Mouse (Mus musculus) embryonic stem cell, embryonic (primary cell): ENCODE results near the gene Slc17a1.

Experiments
- CTCF ChIA-PET, 4 experiments: fragments of 300-600 bp in 2 of 4; fragments of 350-600 bp in 2 of 4; sonication (Branson Sonifier 250); formaldehyde crosslinking; loops; one replicate each; lab custom pipeline; 2022; ENCODE audit warnings: inconsistent platforms in 2 of 4; lab: Charles Lee
- POLR2A ChIA-PET, 4 experiments: fragments of 300-600 bp in 2 of 4; fragments of 350-600 bp in 2 of 4; sonication (Branson Sonifier 250); formaldehyde crosslinking; loops; one replicate each; lab custom pipeline; 2022; ENCODE audit warnings: antibody characterized with exemption in 4 of 4, inconsistent platforms in 1 of 4; lab: Charles Lee

The Slc17a1 gene

GRCm38 (mm10) chr13:23879106-23879505 is 11.6 kb downstream of the Slc17a1 start:
- ChIA-PET CTCF (no interaction called here), POLR2A (no interaction called here)

- ChIA-PET POLR2A (interaction anchor here in 1 of 4 experiments (0.6 kb wide), 1 partner anchor 142 kb away, joined by 4 read pairs; no protein-coding TSS in a partner anchor), CTCF (interaction anchor here in 2 of 4 experiments (0.7 to 0.8 kb wide), 2 partner anchors 87 kb away, joined by 3 read pairs; no protein-coding TSS in a partner anchor)
Measured at GRCm38 (mm10) chr13:23879636-23880035, 12.1 kb downstream of the Slc17a1 start.

GRCm38 (mm10) chr13:23885540-23885939 is 18.0 kb downstream of the Slc17a1 start:
- POLR2A ChIA-PET: interaction anchor here in 2 of 4 experiments (0.5 to 1.3 kb wide), 4 partner anchors 122 to 275 kb away, joined by 3 to 4 read pairs (median 4); partner anchors contain the start of gene Hist1h1a (in 2 of the 2)
- CTCF ChIA-PET: interaction anchor here in 3 of 4 experiments (0.6 to 1.8 kb wide), 10 partner anchors 9 to 1407 kb away, joined by 3 to 8 read pairs (median 3); no protein-coding TSS in a partner anchor

- CTCF ChIA-PET: interaction anchor here in 2 of 4 experiments (0.7 kb wide), 2 partner anchors 9 to 19 kb away, joined by 3 read pairs; no protein-coding TSS in a partner anchor
Measured at GRCm38 (mm10) chr13:23887026-23887725, 19.6 kb downstream of the Slc17a1 start.

GRCm38 (mm10) chr13:23889011-23889605 is 21.6 kb downstream of the Slc17a1 start:
- ChIA-PET CTCF (no interaction called here), POLR2A (no interaction called here)

More at GRCm38 (mm10) chr13:23887026-23887725, 19.6 kb downstream of the Slc17a1 start:
- POLR2A ChIA-PET: interaction anchor here in 1 of 4 experiments (1.1 to 1.6 kb wide), 2 partner anchors 10 to 124 kb away, joined by 3 read pairs; partner anchors contain the start of gene Hist1h1a

- POLR2A ChIA-PET: no interaction called here
- CTCF ChIA-PET: interaction anchor here in 1 of 4 experiments (0.6 kb wide), 1 partner anchor 231 kb away, joined by 4 read pairs; no protein-coding TSS in a partner anchor
Measured at GRCm38 (mm10) chr13:23892592-23893268, 25.2 kb downstream of the Slc17a1 start.

GRCm38 (mm10) chr13:23893269-23893593 is 25.7 kb downstream of the Slc17a1 start:
- CTCF ChIA-PET: no interaction called here
- POLR2A ChIA-PET: no interaction called here

GRCm38 (mm10) chr13:23898242-23898641 is 30.7 kb downstream of the Slc17a1 start:
- POLR2A ChIA-PET: no interaction called here
- CTCF ChIA-PET: no interaction called here

GRCm38 (mm10) chr13:23906906-23907305 is 39.4 kb downstream of the Slc17a1 start:
- ChIA-PET POLR2A (interaction anchor here in 1 of 4 experiments (0.5 kb wide), 1 partner anchor 256 kb away, joined by 3 read pairs; no protein-coding TSS in a partner anchor), CTCF (no interaction called here)

GRCm38 (mm10) chr13:23910121-23910520 is 42.6 kb downstream of the Slc17a1 start:
- ChIA-PET POLR2A (interaction anchor here in 1 of 4 experiments (0.6 kb wide), 1 partner anchor 20 kb away, joined by 3 read pairs; no protein-coding TSS in a partner anchor), CTCF (no interaction called here)

GRCm38 (mm10) chr13:23911335-23911734 is 43.8 kb downstream of the Slc17a1 start:
- ChIA-PET POLR2A (interaction anchor here in 2 of 4 experiments (0.7 kb wide), 2 partner anchors 12 to 592 kb away, joined by 3 read pairs; no protein-coding TSS in a partner anchor), CTCF (no interaction called here)

GRCm38 (mm10) chr13:23913791-23914306 is 46.3 kb downstream of the Slc17a1 start:
- ChIA-PET POLR2A (no interaction called here), CTCF (no interaction called here)

- ChIA-PET CTCF (no interaction called here), POLR2A (no interaction called here)
Measured at GRCm38 (mm10) chr13:23914376-23915167, 47.0 kb downstream of the Slc17a1 start, which contains the start of gene Slc17a4. Gene Slc17a4 (minus strand): TSS chr13:23915009.

GRCm38 (mm10) chr13:23916132-23916531 is 48.6 kb downstream of the Slc17a1 start:
- ChIA-PET POLR2A (interaction anchor here in 2 of 4 experiments (0.6 to 1.1 kb wide), 2 partner anchors 157 to 174 kb away, joined by 3 to 4 read pairs; no protein-coding TSS in a partner anchor), CTCF (no interaction called here)

- CTCF ChIA-PET: interaction anchor here in 1 of 4 experiments (0.7 kb wide), 1 partner anchor 567 kb away, joined by 3 read pairs; no protein-coding TSS in a partner anchor
- POLR2A ChIA-PET: interaction anchor here in 1 of 4 experiments (0.7 kb wide), 1 partner anchor 13 kb away, joined by 3 read pairs; no protein-coding TSS in a partner anchor
Measured at GRCm38 (mm10) chr13:23917674-23918073, 50.1 kb downstream of the Slc17a1 start.

GRCm38 (mm10) chr13:23925792-23926191 is 58.2 kb downstream of the Slc17a1 start:
- ChIA-PET POLR2A (no interaction called here), CTCF (interaction anchor here in 1 of 4 experiments (0.7 kb wide), 1 partner anchor 90 kb away, joined by 5 read pairs; no protein-coding TSS in a partner anchor)

- ChIA-PET CTCF (interaction anchor here in 1 of 4 experiments (0.6 kb wide), 1 partner anchor 883 kb away, joined by 4 read pairs; no protein-coding TSS in a partner anchor), POLR2A (interaction anchor here in 2 of 4 experiments (0.7 to 1.0 kb wide), 2 partner anchors 32 to 197 kb away, joined by 3 read pairs; no protein-coding TSS in a partner anchor)
Measured at GRCm38 (mm10) chr13:23928637-23929036, 61.1 kb downstream of the Slc17a1 start.
